Mouse (Mus musculus) cerebellum, postnatal 10 days (tissue): ENCODE measurements at regions not wholly inside any gene's neighbourhood (a gene's known extent, or its start where the extent isn't known, plus 50 kb on each side); places are given as distances from the start of the nearest gene placed in this dataset.
A peak's percentile ranks its signal among the peaks of the same experiment; 100 is the strongest.
"Not testable (repeated sequence)": the region's sequence is repeated elsewhere in the genome, so short reads cannot be mapped to it uniquely, and the experiment has no call there.

Experiments
- DNase-seq, 2 experiments: peaks; one replicate each; pipeline ENCODE4 v3.0.0; 2021; ENCODE audit warnings: mixed read lengths in 2 of 2

DNA sequence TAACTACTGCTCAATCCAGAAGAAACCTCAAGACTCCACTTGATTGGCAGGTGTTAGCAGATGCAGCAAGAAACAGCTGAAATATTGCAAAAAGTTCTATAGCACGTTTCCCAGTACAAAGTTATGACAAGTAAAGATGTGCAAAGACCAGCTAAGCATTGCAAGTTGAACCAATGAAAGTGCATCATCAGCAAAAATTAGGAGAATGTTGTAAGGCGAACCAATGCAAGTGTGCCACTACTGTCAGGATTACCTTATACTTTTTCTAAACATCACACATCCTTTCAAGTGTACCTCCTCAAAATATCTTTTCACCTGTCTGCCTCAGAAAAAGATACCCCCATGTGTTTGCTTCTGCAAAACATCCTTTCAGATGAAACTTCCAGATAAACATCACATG, 244.7 kb downstream of the Slco6d1 start:
- DNase-seq: no peak

GRCm38 (mm10) chr1:98667426-98667825, 246.5 kb downstream of the Slco6d1 start:
- DNase-seq: not testable (repeated sequence)

GRCm38 (mm10) chr1:98667887-98668286, 247.0 kb downstream of the Slco6d1 start:
- no peak for DNase-seq

DNA sequence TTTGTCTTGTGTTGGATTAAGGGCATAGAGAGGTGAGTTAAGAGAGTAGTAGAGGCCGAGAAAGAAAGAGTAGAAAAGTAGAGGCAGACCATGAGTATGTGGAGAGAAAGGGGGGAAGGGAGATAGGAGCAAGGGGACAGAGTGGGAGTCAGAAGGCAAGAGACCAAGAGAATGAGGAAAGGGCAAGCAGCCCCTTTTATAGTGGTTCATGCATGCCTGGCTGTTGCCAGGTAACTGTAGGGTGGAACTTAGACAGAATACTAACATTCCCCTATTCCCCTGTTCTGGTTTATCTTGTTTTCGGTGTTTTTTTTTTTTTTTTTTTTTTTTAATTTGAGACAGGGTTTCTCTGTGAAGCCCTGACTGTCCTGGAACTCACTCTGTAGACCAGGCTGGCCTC, 247.7 kb downstream of the Slco6d1 start:
- no peak for DNase-seq

DNA sequence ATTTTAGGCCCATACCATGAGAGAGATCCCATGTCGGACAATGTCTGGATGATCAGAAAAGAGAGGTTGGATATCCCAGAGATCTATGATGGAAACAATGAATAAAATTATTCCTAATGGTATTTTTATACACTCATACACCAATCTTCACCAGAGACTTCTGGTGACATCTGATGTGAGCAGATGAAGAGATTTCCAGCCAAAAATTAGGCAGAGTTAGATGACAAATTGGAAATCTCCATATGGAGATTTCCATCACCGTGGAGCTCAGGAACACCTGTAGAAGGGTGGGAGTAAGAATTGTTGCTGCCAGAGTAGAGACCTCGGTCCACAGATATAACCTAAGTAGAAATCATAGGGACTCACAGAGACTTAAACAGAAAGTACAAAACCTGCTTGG, 257.8 kb downstream of the Slco6d1 start:
- DNase-seq: no peak

DNA sequence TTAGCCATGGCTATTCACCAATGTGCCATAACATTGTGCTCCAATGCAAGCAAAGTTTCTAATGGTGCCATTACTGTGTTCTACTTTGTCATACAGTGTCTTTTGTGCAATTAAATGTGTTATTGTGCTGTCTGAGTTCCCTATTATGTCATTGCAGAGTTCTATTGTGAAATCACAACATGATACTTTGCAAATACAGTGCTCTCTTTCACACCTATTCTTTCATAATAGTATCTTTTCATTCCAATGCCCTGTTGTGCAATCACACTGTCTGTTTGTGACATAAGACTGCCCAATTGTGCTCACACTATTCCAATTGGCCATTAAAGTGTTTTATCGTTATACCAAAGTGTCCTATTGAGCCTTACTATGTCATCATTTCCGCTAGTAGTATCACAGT, 292.9 kb downstream of the Slco6d1 start:
- no peak for DNase-seq

DNA sequence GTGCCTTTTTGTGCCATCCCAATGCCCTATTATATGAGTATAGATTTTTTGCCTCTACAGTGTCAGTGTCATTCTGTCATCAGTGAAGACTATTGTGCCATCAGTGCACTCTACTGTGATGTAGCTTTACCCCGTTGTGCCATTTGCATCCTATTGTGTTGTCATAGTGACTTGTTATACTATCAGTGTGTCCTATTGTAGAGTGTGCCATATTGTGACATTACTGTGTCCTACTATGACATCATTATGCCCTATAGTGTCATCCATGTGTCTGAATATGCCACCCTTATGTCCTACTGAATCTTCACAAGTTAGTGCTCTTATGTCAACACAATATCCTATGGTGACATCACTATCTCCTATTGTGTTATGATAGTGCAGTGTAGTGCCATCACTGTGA, 293.4 kb downstream of the Slco6d1 start:
- no peak for DNase-seq

GRCm38 (mm10) chr1:98720595-98720994, 299.7 kb downstream of the Slco6d1 start:
- no peak for DNase-seq

- no peak for DNase-seq
These were observed 306.6 kb downstream of the Slco6d1 start for GRCm38 (mm10) chr1:98727354-98728015.

DNA sequence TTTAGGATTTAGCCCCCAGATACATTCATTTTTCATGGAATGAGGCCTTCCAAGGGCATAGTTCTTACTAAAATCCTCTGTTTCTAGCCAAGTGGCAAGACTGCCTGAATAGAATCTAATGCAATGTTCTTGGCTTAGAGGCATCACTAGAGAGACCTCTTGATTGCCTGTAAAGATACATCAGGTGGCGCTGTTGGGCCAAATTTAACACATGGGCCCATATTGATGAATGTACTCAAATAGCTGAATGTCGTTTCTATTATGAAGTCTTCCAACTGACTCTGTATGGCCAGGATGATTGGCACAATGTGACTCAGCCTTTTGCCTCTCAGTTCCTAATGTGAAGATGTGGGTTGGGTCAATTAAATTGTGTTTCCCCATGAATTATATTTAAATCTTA, 328.0 kb downstream of the Slco6d1 start:
- DNase-seq: peak; percentile 56 to 66

GRCm38 (mm10) chr1:98788528-98788927, 367.6 kb downstream of the Slco6d1 start:
- DNase-seq: no peak

DNA sequence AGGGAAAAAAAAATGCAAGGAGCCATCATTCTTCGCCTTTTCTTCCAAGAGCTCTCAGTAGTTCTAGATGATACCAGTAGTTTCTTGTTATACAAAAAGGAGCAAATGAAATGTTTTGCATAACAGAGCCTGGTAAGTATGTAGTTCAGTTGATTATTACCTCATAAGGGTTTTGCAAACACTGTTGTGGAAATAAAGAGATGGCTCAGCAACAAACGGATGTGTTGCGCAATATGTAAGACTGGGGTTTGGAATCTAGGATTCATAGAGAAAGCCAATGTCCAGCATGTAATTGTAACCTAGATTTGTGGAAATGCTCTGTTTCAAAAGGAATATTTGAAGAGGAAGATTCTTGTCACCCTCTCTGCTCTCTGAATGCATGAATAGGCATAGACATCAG, 372.4 kb downstream of the Slco6d1 start:
- DNase-seq: no peak

DNA sequence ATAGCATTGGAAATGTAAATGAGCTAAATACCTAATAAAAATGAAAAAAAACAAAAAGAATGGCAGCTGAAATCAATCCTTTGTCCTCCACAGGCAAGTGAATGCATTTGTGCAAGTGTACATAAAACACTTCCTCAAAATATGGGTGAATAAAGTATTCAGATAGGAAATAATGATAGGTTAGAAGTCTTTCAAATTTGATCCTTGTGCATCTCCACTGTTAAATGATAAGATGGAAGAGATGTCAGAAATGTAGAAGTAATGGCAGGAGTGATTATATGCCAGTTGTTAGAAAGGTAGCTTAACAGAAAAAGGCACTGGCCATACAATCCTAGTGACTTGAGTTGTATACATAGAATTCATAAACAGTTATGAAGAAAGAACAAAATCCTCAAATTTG, 391.6 kb downstream of the Slco6d1 start:
- DNase-seq: no peak

DNA sequence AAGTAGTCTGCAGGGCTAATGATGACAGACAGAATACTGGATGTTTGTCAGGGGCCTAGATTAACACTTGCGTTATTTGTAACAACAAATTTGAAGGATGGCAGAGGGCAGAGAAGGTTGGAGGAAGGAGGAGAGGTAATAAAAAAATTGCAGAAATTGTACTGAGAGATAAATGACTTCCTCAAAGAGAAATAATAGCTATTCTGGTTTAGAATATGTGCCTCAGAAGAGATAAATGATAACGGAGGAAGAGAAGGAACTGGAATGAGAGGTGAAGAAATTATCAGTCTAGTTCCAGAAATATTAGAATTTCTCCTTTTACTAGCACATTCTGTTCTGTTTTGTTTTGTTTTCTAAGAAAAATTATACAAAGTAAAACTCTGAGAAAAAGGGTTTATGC, 393.1 kb downstream of the Slco6d1 start:
- DNase-seq: no peak

GRCm38 (mm10) chr1:98818076-98818475, 397.2 kb downstream of the Slco6d1 start:
- DNase-seq: no peak

GRCm38 (mm10) chr1:98860236-98860635, 439.3 kb downstream of the Slco6d1 start:
- DNase-seq: no peak

GRCm38 (mm10) chr1:98906260-98906659, 485.3 kb downstream of the Slco6d1 start:
- no peak for DNase-seq

DNA sequence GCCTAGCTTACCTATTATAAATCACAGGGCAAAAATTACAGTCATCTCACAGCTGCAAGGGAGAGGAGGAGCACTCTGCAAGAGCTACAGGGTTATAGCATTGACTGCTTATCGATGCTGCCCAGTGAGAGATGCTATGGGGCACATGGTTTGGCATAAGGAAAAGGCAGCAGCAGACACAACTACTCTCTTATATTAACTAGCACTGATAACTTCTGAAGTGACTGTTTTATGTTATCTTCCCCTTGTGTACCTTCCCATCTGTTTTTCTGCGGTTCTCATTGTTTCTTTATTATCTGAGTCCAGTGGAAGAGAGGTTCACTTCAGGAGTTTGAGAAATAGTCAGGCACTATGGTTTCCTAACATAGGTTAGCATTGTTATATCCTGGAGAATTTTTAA, 502.1 kb downstream of the Slco6d1 start:
- no peak for DNase-seq

DNA sequence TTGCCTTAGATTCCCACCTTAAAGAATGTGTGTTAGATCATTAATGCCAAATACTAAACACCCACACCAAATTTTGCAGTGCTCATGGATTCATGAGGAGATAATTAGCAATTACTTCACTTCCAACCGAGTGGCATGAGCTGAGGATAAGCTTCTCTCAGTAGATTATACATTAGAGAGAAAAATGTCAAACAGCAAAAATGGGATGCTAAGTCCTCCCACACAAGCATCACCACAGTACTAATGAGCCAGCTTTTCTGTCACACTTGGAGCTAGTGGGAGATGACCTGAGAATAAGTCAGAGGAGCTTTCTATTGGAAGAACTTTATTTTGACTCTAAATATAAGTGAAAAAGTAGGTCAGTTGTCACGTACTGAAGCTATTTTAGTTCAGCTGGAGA, 504.0 kb downstream of the Slco6d1 start:
- DNase-seq: no peak

GRCm38 (mm10) chr1:98930926-98931325, 510.0 kb downstream of the Slco6d1 start:
- DNase-seq: no peak

DNA sequence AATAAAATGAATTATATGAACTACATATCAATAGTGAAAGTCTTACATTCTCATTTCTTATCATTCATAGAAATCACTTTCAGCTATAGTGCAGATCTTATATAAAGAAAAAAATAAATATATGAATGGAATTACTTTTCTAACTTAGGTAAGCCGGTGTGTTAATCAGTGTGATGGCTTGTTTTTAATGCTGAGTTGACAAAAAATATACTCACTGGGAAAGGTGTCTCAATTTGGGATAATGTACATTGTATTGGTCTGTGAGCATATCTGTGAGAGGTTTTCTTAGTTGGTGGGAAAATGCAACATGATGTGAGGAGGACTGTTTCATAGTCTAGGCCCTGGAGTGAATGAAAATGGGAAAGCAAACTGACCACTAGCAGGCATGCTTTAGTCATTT, 511.3 kb downstream of the Slco6d1 start:
- DNase-seq: no peak

DNA sequence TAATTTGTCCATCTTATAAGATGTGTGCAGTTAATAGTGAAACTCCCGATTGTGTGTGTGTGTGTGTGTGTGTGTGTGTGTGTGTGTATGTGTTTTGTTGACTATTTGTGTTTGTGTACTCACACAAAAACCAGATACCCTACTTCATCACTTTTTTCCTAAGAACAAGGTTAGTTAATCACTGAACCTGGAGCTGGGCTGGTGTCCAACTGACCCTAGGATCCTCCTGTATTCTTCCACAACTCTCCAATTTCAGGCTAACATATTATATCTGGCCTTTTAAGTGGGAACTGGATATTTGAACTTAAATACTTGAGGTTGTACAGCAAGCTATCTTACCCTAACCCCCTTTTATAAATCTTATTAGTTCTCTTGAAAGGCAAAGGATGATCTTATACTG, 556.8 kb downstream of the Slco6d1 start:
- DNase-seq: no peak
